Mouse (Mus musculus): ENCODE results near the gene Ceacam16.

GRCm38 (mm10) chr7:19859740-19860139 lies 1.4 kb downstream of the Ceacam16 start:
- TF ChIP-seq CTCF (IDR thresholded peaks at IDR 0.05; ENCODE audit: control insufficient read depth, insufficient read depth, insufficient replicate concordance, low read depth, low read length) (no peak), POLR2A (IDR thresholded peaks at IDR 0.05; ENCODE audit: control insufficient read depth, low read depth, low read length) (no peak)
